Mouse (Mus musculus) MEL (cell line): ENCODE measurements around the gene Relb. TPM values are rescaled to one million over a fixed set of nuclear protein-coding genes. Genes with fewer than 3 reads are reported as not detected.

ENCODE experiments used
- DNase-seq: peaks from one replicate; pipeline ENCODE4 v3.0.0; 2011; ENCODE audit warnings: low read depth, low spot score
- H3K27ac ChIP-seq: 2 replicates; pipeline ENCODE4 v1.5.1; 2012; ENCODE audit warnings: low read depth, mild to moderate bottlenecking, control low read depth, low read length, moderate library complexity; ENCODE audit not compliant: control insufficient read depth
- H3K27me3 ChIP-seq, 2 experiments: fragments of 150-350 bp in 1 of 2; sonication (generic) in 1 of 2; 2 replicates each; pipeline ENCODE4 v1.6.1; 2012; ENCODE audit warnings: low read length in 2 of 2, mild to moderate bottlenecking in 2 of 2, improper control_type of control experiment in 1 of 2, moderate library complexity in 1 of 2; ENCODE audit not compliant: insufficient read depth in 2 of 2, control insufficient read depth in 1 of 2
- H3K36me3 ChIP-seq, 2 experiments: 2 replicates each; pipeline ENCODE4 v1.6.1; 2012 to 2014; ENCODE audit warnings: low read length in 2 of 2, improper control_type of control experiment in 1 of 2, inconsistent platforms in 1 of 2, mild to moderate bottlenecking in 1 of 2; ENCODE audit not compliant: insufficient read depth in 2 of 2, control insufficient read depth in 1 of 2
- H3K4me1 ChIP-seq, 2 experiments: fragments of 150-350 bp in 1 of 2; sonication (generic) in 1 of 2; 2 replicates each; pipeline ENCODE4 v1.6.1; 2012; ENCODE audit warnings: low read length in 2 of 2, improper control_type of control experiment in 1 of 2, mild to moderate bottlenecking in 1 of 2; ENCODE audit not compliant: insufficient read depth in 2 of 2, control insufficient read depth in 1 of 2
- H3K4me3 ChIP-seq, 2 experiments: fragments of 150-350 bp in 1 of 2; sonication (generic) in 1 of 2; 2 replicates each; pipeline ENCODE4 v1.5.1; 2012; ENCODE audit warnings: low read depth in 2 of 2, low read length in 2 of 2, mild to moderate bottlenecking in 2 of 2, moderate library complexity in 2 of 2, control low read depth in 1 of 2, improper control_type of control experiment in 1 of 2; ENCODE audit not compliant: control insufficient read depth in 1 of 2, insufficient read depth in 1 of 2
- H3K79me2 ChIP-seq: 2 replicates; pipeline ENCODE4 v1.6.1; 2012; ENCODE audit warnings: mild to moderate bottlenecking, low read length, moderate library complexity; ENCODE audit not compliant: control insufficient read depth, poor library complexity, insufficient read depth
- H3K9ac ChIP-seq: 2 replicates; pipeline ENCODE4 v1.6.1; 2012; ENCODE audit warnings: low read depth, mild to moderate bottlenecking, control low read depth, low read length, moderate library complexity; ENCODE audit not compliant: control insufficient read depth, poor library complexity, severe bottlenecking
- H3K9me3 ChIP-seq: fragments of 150-350 bp; sonication (generic); replicated peaks from 2 replicates; pipeline ENCODE4 v1.6.1; 2012; ENCODE audit warnings: mild to moderate bottlenecking, low read length, improper control_type of control experiment, moderate library complexity; ENCODE audit not compliant: insufficient read depth
- BHLHE40 ChIP-seq: IDR thresholded peaks from 2 replicates; pipeline ENCODE4 v1.6.1; 2012; ENCODE audit warnings: low read depth, mild to moderate bottlenecking, inconsistent platforms, low read length, improper control_type of control experiment, borderline replicate concordance
- CHD1 ChIP-seq: IDR thresholded peaks from 2 replicates; pipeline ENCODE4 v1.6.1; 2012; ENCODE audit warnings: low read depth, mild to moderate bottlenecking, inconsistent platforms, low read length, improper control_type of control experiment
- CHD2 ChIP-seq: IDR thresholded peaks from 2 replicates; pipeline ENCODE4 v1.6.1; 2011; ENCODE audit warnings: low read length, improper control_type of control experiment
- CTCF ChIP-seq, 3 experiments: IDR thresholded peaks in 2 of 3; conservative IDR thresholded peaks in 1 of 3; 2 replicates each; pipeline ENCODE4 v1.5.1; 2011 to 2012; ENCODE audit warnings: low read length in 3 of 3, low read depth in 2 of 3, mild to moderate bottlenecking in 2 of 3, improper control_type of control experiment in 1 of 3, inconsistent platforms in 1 of 3, mixed read lengths in 1 of 3, moderate library complexity in 1 of 3; ENCODE audit not compliant: control insufficient read depth in 1 of 3, insufficient read depth in 1 of 3, poor library complexity in 1 of 3, severe bottlenecking in 1 of 3
- E2F4 ChIP-seq: IDR thresholded peaks from 2 replicates; pipeline ENCODE4 v1.6.1; 2011; ENCODE audit warnings: low read depth, low read length, improper control_type of control experiment, borderline replicate concordance
- ELF1 ChIP-seq: IDR thresholded peaks from 2 replicates; pipeline ENCODE4 v1.6.1; 2014; ENCODE audit warnings: low read depth, mild to moderate bottlenecking, inconsistent platforms, low read length, improper control_type of control experiment, moderate library complexity
- EP300 ChIP-seq, 2 experiments: IDR thresholded peaks; 2 replicates each; pipeline ENCODE4 v1.6.1; 2011; ENCODE audit warnings: improper control_type of control experiment in 2 of 2, low read length in 2 of 2, low read depth in 1 of 2, mild to moderate bottlenecking in 1 of 2
- ETS1 ChIP-seq: IDR thresholded peaks from 2 replicates; pipeline ENCODE4 v1.6.1; 2012; ENCODE audit warnings: low read depth, mild to moderate bottlenecking, inconsistent platforms, low read length, improper control_type of control experiment, moderate library complexity
- GABPA ChIP-seq: IDR thresholded peaks from 2 replicates; pipeline ENCODE4 v1.6.1; 2012; ENCODE audit warnings: low read depth, mild to moderate bottlenecking, inconsistent platforms, low read length, improper control_type of control experiment, moderate library complexity
- GATA1 ChIP-seq: IDR thresholded peaks from 2 replicates; pipeline ENCODE4 v1.6.1; 2011; ENCODE audit warnings: low read depth, low read length, improper control_type of control experiment
- HCFC1 ChIP-seq: IDR thresholded peaks from 2 replicates; pipeline ENCODE4 v1.6.1; 2012; ENCODE audit warnings: low read depth, mild to moderate bottlenecking, inconsistent platforms, low read length, improper control_type of control experiment, moderate library complexity
- JUND ChIP-seq: IDR thresholded peaks from 2 replicates; pipeline ENCODE4 v1.6.1; 2011; ENCODE audit warnings: low read depth, mild to moderate bottlenecking, improper control_type of control experiment, low read length
- KAT2A ChIP-seq: conservative IDR thresholded peaks from 2 replicates; pipeline ENCODE4 v1.6.1; 2012; ENCODE audit warnings: low read depth, low read length, improper control_type of control experiment, inconsistent platforms
- MAFK ChIP-seq: IDR thresholded peaks from 2 replicates; pipeline ENCODE4 v1.6.1; 2011; ENCODE audit warnings: low read depth, mild to moderate bottlenecking, low read length, improper control_type of control experiment, borderline replicate concordance
- MAX ChIP-seq: IDR thresholded peaks from 2 replicates; pipeline ENCODE4 v1.6.1; 2011; ENCODE audit warnings: low read length, improper control_type of control experiment
- MEF2A ChIP-seq: IDR thresholded peaks from 2 replicates; pipeline ENCODE4 v1.6.1; 2014; ENCODE audit warnings: low read depth, mild to moderate bottlenecking, inconsistent platforms, low read length, improper control_type of control experiment; ENCODE audit not compliant: poor library complexity, insufficient replicate concordance, severe bottlenecking; ENCODE audit errors: extremely low read depth
- MXI1 ChIP-seq: IDR thresholded peaks from 2 replicates; pipeline ENCODE4 v1.6.1; 2011; ENCODE audit warnings: mild to moderate bottlenecking, low read depth, low read length, improper control_type of control experiment
- MYB ChIP-seq: IDR thresholded peaks from 2 replicates; pipeline ENCODE4 v1.6.1; 2011; ENCODE audit warnings: mild to moderate bottlenecking, low read depth, low read length, improper control_type of control experiment
- MYC ChIP-seq: IDR thresholded peaks from 2 replicates; pipeline ENCODE4 v1.6.1; 2011; ENCODE audit warnings: low read depth, mild to moderate bottlenecking, low read length, improper control_type of control experiment, moderate library complexity
- NELFE ChIP-seq: IDR thresholded peaks from 2 replicates; pipeline ENCODE4 v1.6.1; 2011; ENCODE audit warnings: low read depth, low read length, improper control_type of control experiment
- NRF1 ChIP-seq: IDR thresholded peaks from 2 replicates; pipeline ENCODE4 v1.6.1; 2014; ENCODE audit warnings: low read depth, mild to moderate bottlenecking, inconsistent platforms, low read length, improper control_type of control experiment, moderate library complexity; ENCODE audit not compliant: poor library complexity, insufficient read depth, severe bottlenecking
- POLR2A ChIP-seq, 2 experiments: IDR thresholded peaks; 2 replicates each; pipeline ENCODE4 v1.6.1; 2011 to 2012; ENCODE audit warnings: low read length in 2 of 2, mild to moderate bottlenecking in 2 of 2, control low read depth in 1 of 2, improper control_type of control experiment in 1 of 2, low read depth in 1 of 2, moderate library complexity in 1 of 2; ENCODE audit not compliant: control insufficient read depth in 1 of 2, insufficient read depth in 1 of 2, poor library complexity in 1 of 2
- POLR2AphosphoS2 ChIP-seq: IDR thresholded peaks from 2 replicates; pipeline ENCODE4 v1.6.1; 2011; ENCODE audit warnings: low read length, improper control_type of control experiment
- POLR2AphosphoS5 ChIP-seq: IDR thresholded peaks from 2 replicates; pipeline ENCODE4 v1.6.1; 2012; ENCODE audit warnings: low read depth, borderline replicate concordance, mild to moderate bottlenecking, inconsistent platforms, low read length, moderate library complexity, mixed read lengths
- RAD21 ChIP-seq: IDR thresholded peaks from 2 replicates; pipeline ENCODE4 v1.6.1; 2011; ENCODE audit warnings: mild to moderate bottlenecking, low read depth, low read length, improper control_type of control experiment
- RCOR1 ChIP-seq: IDR thresholded peaks from 2 replicates; pipeline ENCODE4 v1.6.1; 2012; ENCODE audit warnings: low read depth, mild to moderate bottlenecking, inconsistent platforms, low read length, improper control_type of control experiment
- SIN3A ChIP-seq: IDR thresholded peaks from 2 replicates; pipeline ENCODE4 v1.6.1; 2012; ENCODE audit warnings: low read length, improper control_type of control experiment, inconsistent platforms
- SMC3 ChIP-seq: IDR thresholded peaks from 2 replicates; pipeline ENCODE4 v1.6.1; 2011; ENCODE audit warnings: low read depth, low read length, improper control_type of control experiment
- TAL1 ChIP-seq: IDR thresholded peaks from 2 replicates; pipeline ENCODE4 v1.6.1; 2012; ENCODE audit warnings: mild to moderate bottlenecking, inconsistent platforms, low read length, moderate library complexity, mixed read lengths
- TBP ChIP-seq: IDR thresholded peaks from 2 replicates; pipeline ENCODE4 v1.8.0; 2011; ENCODE audit warnings: low read depth, low read length, improper control_type of control experiment
- TCF12 ChIP-seq: IDR thresholded peaks from 2 replicates; pipeline ENCODE4 v1.6.1; 2014; ENCODE audit warnings: low read depth, mild to moderate bottlenecking, inconsistent platforms, low read length, improper control_type of control experiment, moderate library complexity
- UBTF ChIP-seq: IDR thresholded peaks from 2 replicates; pipeline ENCODE4 v1.6.1; 2012; ENCODE audit warnings: low read depth, mild to moderate bottlenecking, inconsistent platforms, low read length, improper control_type of control experiment, moderate library complexity, borderline replicate concordance; ENCODE audit not compliant: insufficient read depth
- USF1 ChIP-seq: IDR thresholded peaks from 2 replicates; pipeline ENCODE4 v1.6.1; 2014; ENCODE audit warnings: low read depth, mild to moderate bottlenecking, inconsistent platforms, low read length, improper control_type of control experiment, moderate library complexity
- USF2 ChIP-seq, 2 experiments: IDR thresholded peaks; 2 replicates each; pipeline ENCODE4 v1.6.1; 2011 to 2012; ENCODE audit warnings: improper control_type of control experiment in 2 of 2, low read length in 2 of 2, borderline replicate concordance in 1 of 2, inconsistent platforms in 1 of 2, low read depth in 1 of 2, mild to moderate bottlenecking in 1 of 2; ENCODE audit not compliant: insufficient read depth in 1 of 2
- ZC3H11A ChIP-seq: IDR thresholded peaks from 2 replicates; pipeline ENCODE4 v1.6.1; 2012; ENCODE audit warnings: low read depth, mild to moderate bottlenecking, inconsistent platforms, low read length, improper control_type of control experiment
- ZKSCAN1 ChIP-seq: IDR thresholded peaks from 2 replicates; pipeline ENCODE4 v1.6.1; 2012; ENCODE audit warnings: low read depth, mild to moderate bottlenecking, inconsistent platforms, low read length, improper control_type of control experiment, moderate library complexity
- ZMIZ1 ChIP-seq: IDR thresholded peaks from 2 replicates; pipeline ENCODE4 v1.6.1; 2012; ENCODE audit warnings: low read depth, mild to moderate bottlenecking, inconsistent platforms, low read length, improper control_type of control experiment, moderate library complexity
- ZNF384 ChIP-seq: IDR thresholded peaks from 2 replicates; pipeline ENCODE4 v1.6.1; 2012; ENCODE audit warnings: low read depth, mild to moderate bottlenecking, inconsistent platforms, low read length, improper control_type of control experiment
- polyA plus RNA-seq, 2 experiments: library from polyadenylated mRNA; stranded (reverse) in 1 of 2; unstranded in 1 of 2; fragments of >175 nt in 1 of 2; fragments of >200 nt in 1 of 2; gene quantifications; 2 replicates each; pipeline versions ENCODE4 v1.2.1 to v1.2.4; 2012; ENCODE audit warnings: low replicate concordance in 2 of 2, low read depth in 1 of 2; ENCODE audit not compliant: insufficient read length in 2 of 2, insufficient read depth in 1 of 2, missing spikeins in 1 of 2
- total RNA-seq: library from RNA; depleted of rRNA; stranded (reverse); fragments of 300-350 nt; gene quantifications from 2 replicates; pipeline ENCODE4 v1.2.3, GENCODE M21; 2012

The Relb gene
- total and polyA plus RNA-seq, 3 experiments: 6.2 to 7.7 TPM; not detected in 1

GRCm38 (mm10) chr7:19632720-19633119, 3.5 kb upstream of the Relb start:
- DNase-seq: peak; percentile 76
- Histone ChIP-seq H3K9ac (no peak overlapping the region), H3K27ac (peak overlapping the region; percentile 17; the same call in 1 of the 2 replicates), H3K9me3 (no peaks in the 10 kb centered on the region), H3K27me3 (no peaks in the 10 kb centered on the region), H3K36me3 (peaks cover 3 to 11% of the 10 kb centered on the region in 2 experiments), H3K4me1 (peaks cover 4 to 13% of the 10 kb centered on the region in 2 experiments), H3K79me2 (no peaks in the 10 kb centered on the region; the same call in 1 of the 2 replicates), H3K4me3 (no peak overlapping the region)
- peak; percentile 52 for TF ChIP-seq SIN3A
- no peak for TF ChIP-seq NRF1
- peak; percentile 72 to 82 for TF ChIP-seq EP300 (IDR thresholded peaks at IDR 0.05; ENCODE audit: low read depth in 1 of 2, low read length in 2 of 2)
- no peak for TF ChIP-seq POLR2A (IDR thresholded peaks at IDR 0.05; ENCODE audit: control insufficient read depth in 1 of 2, insufficient read depth in 1 of 2, low read depth in 1 of 2, low read length in 2 of 2, poor library complexity in 1 of 2)
- TF ChIP-seq KAT2A: no peak
- TF ChIP-seq ZKSCAN1: no peak
- TF ChIP-seq JUND: no peak
- no peak for TF ChIP-seq CTCF (IDR thresholded peaks at IDR 0.05 in 2 of 3, conservative IDR thresholded peaks at IDR 0.05 in 1 of 3; ENCODE audit: control insufficient read depth in 1 of 3, insufficient read depth in 1 of 3, low read depth in 2 of 3, low read length in 3 of 3, poor library complexity in 1 of 3, severe bottlenecking in 1 of 3)
- TF ChIP-seq MXI1: peak; percentile 49; the same call in 1 of the 2 replicates
- no peak for TF ChIP-seq CHD2
- no peak for TF ChIP-seq ZNF384
- no peak for TF ChIP-seq NELFE
- no peak for TF ChIP-seq UBTF
- no peak for TF ChIP-seq ETS1
- no peak for TF ChIP-seq MEF2A
- no peak for TF ChIP-seq SMC3
- no peak for TF ChIP-seq MAX
- TF ChIP-seq RAD21: no peak
- TF ChIP-seq USF2 (IDR thresholded peaks at IDR 0.05; ENCODE audit: borderline replicate concordance in 1 of 2, insufficient read depth in 1 of 2, low read depth in 1 of 2, low read length in 2 of 2): no peak
- TF ChIP-seq POLR2AphosphoS2: no peak
- TF ChIP-seq RCOR1: 0 out of 2 replicates have a peak, but pooled peaks have one; percentile 15
- no peak for TF ChIP-seq MAFK
- no peak for TF ChIP-seq MYC
- TF ChIP-seq GATA1: peak; percentile 84
- TF ChIP-seq TCF12: peak; percentile 83
- TF ChIP-seq MYB: no peak
- TF ChIP-seq USF1: no peak
- TF ChIP-seq E2F4: no peak
- no peak for TF ChIP-seq POLR2AphosphoS5
- no peak for TF ChIP-seq BHLHE40
- no peak for TF ChIP-seq ZC3H11A
- TF ChIP-seq TBP: 0 out of 2 replicates have a peak, but pooled peaks have one; percentile 12
- peak; percentile 88 for TF ChIP-seq TAL1
- no peak for TF ChIP-seq ELF1
- no peak for TF ChIP-seq CHD1
- no peak for TF ChIP-seq ZMIZ1
- no peak for TF ChIP-seq GABPA
- no peak for TF ChIP-seq HCFC1
